Comparison of ENCODE assay signal across 8 mouse cellular contexts in the genomic region with DNA sequence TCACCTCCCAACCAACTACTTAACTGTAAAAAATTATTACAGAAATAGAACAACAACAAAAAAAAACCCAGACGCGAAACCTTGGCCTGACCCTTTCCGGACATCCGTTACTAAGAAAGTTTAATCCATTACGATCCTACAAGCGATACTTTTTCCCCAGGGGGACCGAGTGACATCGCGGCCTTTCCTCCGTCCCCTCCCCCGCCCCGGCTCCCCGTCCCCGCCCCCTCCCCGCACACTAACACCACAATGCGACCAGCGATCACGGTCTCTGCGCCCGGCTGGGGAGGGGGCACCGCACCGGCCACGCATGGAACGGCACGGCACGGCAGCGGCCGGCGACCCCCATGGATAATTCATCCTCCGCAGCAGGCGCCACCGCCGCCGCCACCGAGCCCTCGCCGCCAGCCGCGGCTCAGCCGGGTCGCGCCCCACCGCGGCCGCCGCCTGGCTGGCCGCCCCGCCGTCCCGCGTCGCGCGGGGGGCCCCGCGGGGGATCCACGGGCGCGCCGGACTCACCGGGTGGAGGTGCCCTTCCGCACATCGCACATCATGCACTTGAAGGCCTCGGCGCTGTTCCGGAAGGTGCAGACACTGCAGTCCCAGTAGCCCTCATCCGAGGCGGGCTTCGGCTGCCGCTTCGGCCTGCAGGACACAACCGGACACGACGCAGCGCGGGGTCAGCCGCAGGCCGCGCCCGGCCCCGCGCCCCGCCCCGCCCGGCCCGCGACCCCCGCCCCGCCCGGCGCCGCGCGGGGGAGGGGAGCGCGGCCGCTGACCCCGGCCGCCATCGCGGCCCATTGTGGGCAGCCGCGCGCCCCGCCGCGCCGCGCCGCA. TPM values are rescaled to one million over a fixed set of nuclear protein-coding genes. Genes with fewer than 3 reads are reported as not detected.
A peak's percentile ranks its signal among the peaks of the same experiment; 100 is the strongest.
DNase-seq lines count a peak whose midpoint lies in the region; ATAC-seq and TF ChIP-seq lines count a peak whose summit lies in the region.

No protein-coding gene starts in this region.

- no peaks in the 10 kb centered on the region for H3K27me3 ChIP-seq in embryonic facial prominence, embryonic 12.5 days
- no peaks in the 10 kb centered on the region for H3K27me3 ChIP-seq in heart, embryonic 13.5 days (replicated peaks)
- no peaks in the 10 kb centered on the region for H3K27me3 ChIP-seq in kidney, postnatal 0 days (ENCODE audit: insufficient read depth, low read length)
- no peaks in the 10 kb centered on the region for H3K27me3 ChIP-seq in lung, embryonic 16.5 days (ENCODE audit: control insufficient read depth, insufficient read depth, low read depth, low read length)

- peak overlapping the region; percentile 79 for H3K4me3 ChIP-seq in embryonic facial prominence, embryonic 12.5 days
- H3K4me3 ChIP-seq in heart, embryonic 13.5 days: peak overlapping the region; percentile 95
- peak overlapping the region; percentile 85 for H3K4me3 ChIP-seq in kidney, postnatal 0 days (replicated peaks; ENCODE audit: low read depth, low read length)
- H3K4me3 ChIP-seq in lung, embryonic 16.5 days (ENCODE audit: low read length): peak overlapping the region; percentile 92

- peak overlapping the region; percentile 90 for H3K27ac ChIP-seq in embryonic facial prominence, embryonic 12.5 days
- H3K27ac ChIP-seq in heart, embryonic 13.5 days (replicated peaks): peak overlapping the region; percentile 95
- H3K27ac ChIP-seq in kidney, postnatal 0 days: peak overlapping the region; percentile 99
- peak overlapping the region; percentile 92 for H3K27ac ChIP-seq in lung, embryonic 16.5 days (ENCODE audit: low read length)

- WGBS in embryonic facial prominence, embryonic 12.5 days: 1% methylated on average over 68 of the region's 110 CpGs
- WGBS in heart, embryonic 13.5 days: under 1% methylated on average over 70 of the region's 110 CpGs
- WGBS in kidney, postnatal 0 days: under 1% methylated on average over 54 of the region's 110 CpGs
- WGBS in lung, embryonic 16.5 days: under 1% methylated on average over 65 of the region's 110 CpGs

- H3K9ac ChIP-seq in embryonic facial prominence, embryonic 12.5 days: peak overlapping the region; percentile 84
- peak overlapping the region; percentile 96 for H3K9ac ChIP-seq in heart, embryonic 13.5 days
- peak overlapping the region; percentile 92 for H3K9ac ChIP-seq in kidney, postnatal 0 days (ENCODE audit: low read depth, low read length)
- H3K9ac ChIP-seq in lung, embryonic 16.5 days (ENCODE audit: low read length): peak overlapping the region; percentile 88

- peaks cover 10% of the 10 kb centered on the region for H3K36me3 ChIP-seq in embryonic facial prominence, embryonic 12.5 days
- H3K36me3 ChIP-seq in heart, embryonic 13.5 days: peaks cover 9% of the 10 kb centered on the region
- H3K36me3 ChIP-seq in kidney, postnatal 0 days (ENCODE audit: insufficient read depth, low read length): 0 out of 2 replicates have a peak, but pooled peaks cover 3% of the 10 kb centered on the region
- H3K36me3 ChIP-seq in lung, embryonic 16.5 days (ENCODE audit: control insufficient read depth, insufficient read depth, low read length): peaks cover 5% of the 10 kb centered on the region; the same call in 1 of the 2 replicates

- H3K9me3 ChIP-seq in embryonic facial prominence, embryonic 12.5 days: no peaks in the 10 kb centered on the region
- no peaks in the 10 kb centered on the region for H3K9me3 ChIP-seq in heart, embryonic 13.5 days
- H3K9me3 ChIP-seq in kidney, postnatal 0 days (replicated peaks; ENCODE audit: low read length): no peaks in the 10 kb centered on the region
- no peaks in the 10 kb centered on the region for H3K9me3 ChIP-seq in lung, embryonic 16.5 days (ENCODE audit: control insufficient read depth, low read length)

- peak; percentile 16 to 22 for DNase-seq in CD8-positive naive resting alpha-beta T cell, adult 2 months (ENCODE audit: low read depth in 2 of 2, low spot score in 2 of 2)
- DNase-seq in adrenal gland, postnatal 14 days: peak; percentile 77
- peak; percentile 78 for DNase-seq in kidney, postnatal 0 days (ENCODE audit: low spot score)
- peak; percentile 54 for DNase-seq in ovary, postnatal 36 days (ENCODE audit: low spot score)
- DNase-seq in urinary bladder, postnatal 14 days (ENCODE audit: low spot score): peak; percentile 41

- H3K4me1 ChIP-seq in embryonic facial prominence, embryonic 12.5 days: peaks cover 8% of the 10 kb centered on the region; the same call in 1 of the 2 replicates
- H3K4me1 ChIP-seq in heart, embryonic 13.5 days: peaks cover 19% of the 10 kb centered on the region
- peaks cover 5% of the 10 kb centered on the region for H3K4me1 ChIP-seq in kidney, postnatal 0 days (replicated peaks; ENCODE audit: insufficient read depth, low read length)
- H3K4me1 ChIP-seq in lung, embryonic 16.5 days (replicated peaks; ENCODE audit: control insufficient read depth, insufficient read depth, low read length): peaks cover 7% of the 10 kb centered on the region

- no peak for ATAC-seq in embryonic facial prominence, embryonic 12.5 days (ENCODE audit: insufficient number of reproducible peaks, insufficient read depth, low FRiP score, low TSS enrichment)
- ATAC-seq in heart, embryonic 13.5 days (ENCODE audit: extremely low read depth, insufficient number of reproducible peaks, low FRiP score, low TSS enrichment): peak; percentile 50
- peak; percentile 82 for ATAC-seq in kidney, postnatal 0 days (replicated peaks; ENCODE audit: low FRiP score, low read depth)
- ATAC-seq in lung, embryonic 16.5 days (ENCODE audit: low read depth): peak; percentile 76

- H3K4me2 ChIP-seq in embryonic facial prominence, embryonic 12.5 days (replicated peaks): peak overlapping the region; percentile 63
- peak overlapping the region; percentile 95 for H3K4me2 ChIP-seq in heart, embryonic 13.5 days
- H3K4me2 ChIP-seq in kidney, postnatal 0 days (ENCODE audit: low read length): peak overlapping the region; percentile 86
- peak overlapping the region; percentile 78 for H3K4me2 ChIP-seq in lung, embryonic 16.5 days (ENCODE audit: low read depth, low read length)

- no peak for TF ChIP-seq CTCF in kidney, postnatal 0 days (IDR thresholded peaks at IDR 0.05; ENCODE audit: low read depth)

RNA-seq across cellular contexts. Expression of gene Yaf2, which starts 0.7 kb away (rescaled TPM):
- 35.8 and 37.3 TPM in 2 replicates for total RNA-seq in adrenal gland, postnatal 14 days (2021)
- polyA plus RNA-seq in embryonic facial prominence, embryonic 12.5 days (2016; fragmentation: Nextera tagmentation; extraction: Ambion mirVana): 68.5 and 70.2 TPM in 2 replicates
- polyA plus RNA-seq in heart, embryonic 13.5 days (2015; fragmentation: Nextera tagmentation; extraction: Ambion mirVana): 80.0 and 90.0 TPM in 2 replicates
- polyA plus RNA-seq in kidney, postnatal 0 days (2015; fragmentation: Nextera tagmentation; extraction: Ambion mirVana): 105 and 106 TPM in 2 replicates
- 47.3 and 55.3 TPM in 2 replicates for polyA plus RNA-seq in lung, embryonic 16.5 days (2015; fragmentation: Nextera tagmentation; extraction: Ambion mirVana)

Comparison
In these comparisons a context has a peak if more than half of its experiments do, and no peak if none do; other contexts are left out.
1. DNase-seq: peak in every context shown above with its lines; median percentile 78 in kidney, postnatal 0 days; 77 in adrenal gland, postnatal 14 days; 54 in ovary, postnatal 36 days; 41 in urinary bladder, postnatal 14 days; 19 in CD8-positive naive resting alpha-beta T cell, adult 2 months.